7 mouse cellular contexts compared by ENCODE assay signal in the genomic region with DNA sequence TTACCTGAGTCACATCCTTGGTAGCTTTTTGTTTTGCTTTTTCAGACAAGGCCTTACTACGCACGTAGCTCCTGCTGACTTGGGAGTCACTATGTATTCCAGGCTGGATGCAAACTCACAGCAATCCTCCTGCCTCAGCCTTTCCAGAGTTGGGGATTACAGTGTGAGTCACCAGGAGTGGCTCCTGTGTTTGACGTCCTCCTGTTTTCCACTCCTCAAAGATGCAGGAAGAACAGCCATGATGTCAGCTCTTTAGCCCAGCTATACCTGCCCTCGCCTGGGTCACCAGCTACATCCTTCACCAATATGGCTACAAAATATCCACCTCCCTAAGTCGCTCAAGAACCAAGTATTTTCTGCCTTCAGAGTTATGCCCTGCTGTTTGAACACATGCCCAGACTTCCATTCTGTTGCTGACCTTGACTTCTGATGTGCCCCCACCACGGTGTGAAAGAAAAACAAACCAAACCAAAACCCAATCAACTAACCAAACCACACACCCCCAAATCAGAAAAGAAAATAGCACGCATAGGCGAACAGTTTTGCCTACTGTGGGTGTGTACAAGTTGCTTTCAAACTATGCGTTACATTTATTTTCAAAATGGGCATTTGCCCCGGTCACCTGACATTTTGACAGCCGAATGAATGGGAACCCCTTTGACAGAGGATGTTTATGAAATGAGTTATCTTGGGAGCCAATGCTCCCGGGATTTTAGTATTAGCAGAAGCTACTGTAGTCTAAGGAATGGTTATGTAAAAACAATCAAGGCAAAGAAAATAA. TPM values are rescaled to one million over a fixed set of nuclear protein-coding genes. Genes with fewer than 3 reads are reported as not detected.
DNase-seq lines count a peak whose midpoint lies in the region; ATAC-seq and TF ChIP-seq lines count a peak whose summit lies in the region.

No protein-coding gene starts in this region.

- 67% methylated on average over 12 of the region's 12 CpGs for WGBS in lung, embryonic 14.5 days
- WGBS in forebrain, embryonic 10.5 days, result 88% methylated on average over 12 of the region's 12 CpGs
- 86% methylated on average over 12 of the region's 12 CpGs for WGBS in limb, embryonic 11.5 days
- WGBS in small intestine, adult 2 months, result 75% methylated on average over 12 of the region's 12 CpGs

- peak overlapping the region; percentile 92 for H3K4me2 ChIP-seq in lung, embryonic 14.5 days
- H3K4me2 ChIP-seq in limb, embryonic 11.5 days (ENCODE audit: low read depth, severe bottlenecking), result peak overlapping the region; percentile 98; the same call in 1 of the 2 replicates

- H3K4me1 ChIP-seq in lung, embryonic 14.5 days (ENCODE audit: insufficient read depth), result peaks cover 13% of the 10 kb centered on the region; the same call in 1 of the 2 replicates
- peaks cover 48% of the 10 kb centered on the region for H3K4me1 ChIP-seq in forebrain, embryonic 10.5 days
- H3K4me1 ChIP-seq in limb, embryonic 11.5 days (ENCODE audit: control insufficient read depth, insufficient read depth, low read length), result peaks cover 6% of the 10 kb centered on the region
- H3K4me1 ChIP-seq in small intestine, adult 2 months (ENCODE audit: control insufficient read depth, insufficient read depth, insufficient read length, low read length), result peaks cover 10% of the 10 kb centered on the region

- no peak for TF ChIP-seq CTCF in lung, embryonic 14.5 days (IDR thresholded peaks at IDR 0.05; ENCODE audit: low read depth)
- no peak for TF ChIP-seq CTCF in small intestine, adult 2 months (IDR thresholded peaks at IDR 0.05; ENCODE audit: extremely low read depth, insufficient read length, insufficient replicate concordance, low read depth, low read length)

- no peak for TF ChIP-seq POLR2A in small intestine, adult 2 months (IDR thresholded peaks at IDR 0.05; ENCODE audit: low read depth, low read length)

- peak; percentile 32 for DNase-seq in lung, embryonic 14.5 days
- DNase-seq in lung, postnatal 25 days (ENCODE audit: low spot score), result no peak
- no peak for DNase-seq in forebrain, embryonic 10.5 days (ENCODE audit: extremely low spot score, low spot score)
- no peak for DNase-seq in limb, embryonic 11.5 days (ENCODE audit: low spot score)
- no peak for DNase-seq in right cerebral cortex, postnatal 4 days

- no peaks in the 10 kb centered on the region for H3K36me3 ChIP-seq in lung, embryonic 14.5 days (ENCODE audit: insufficient read depth)
- no peaks in the 10 kb centered on the region for H3K36me3 ChIP-seq in forebrain, embryonic 10.5 days (replicated peaks)
- no peaks in the 10 kb centered on the region; the same call in 1 of the 2 replicates for H3K36me3 ChIP-seq in limb, embryonic 11.5 days (ENCODE audit: control insufficient read depth, insufficient read depth, low read length)
- no peaks in the 10 kb centered on the region for H3K36me3 ChIP-seq in small intestine, adult 2 months (ENCODE audit: control insufficient read depth, insufficient read depth, low read length)

- peak overlapping the region; percentile 93 for H3K4me3 ChIP-seq in lung, embryonic 14.5 days (ENCODE audit: low read depth, low read length)
- peak overlapping the region; percentile 84 for H3K4me3 ChIP-seq in forebrain, embryonic 10.5 days
- H3K4me3 ChIP-seq in limb, embryonic 11.5 days (ENCODE audit: low read depth, low read length), result no peak overlapping the region
- H3K4me3 ChIP-seq in small intestine, adult 2 months (ENCODE audit: low read depth, low read length), result peak overlapping the region; percentile 8; the same call in 1 of the 2 replicates

- H3K9me3 ChIP-seq in lung, embryonic 14.5 days (ENCODE audit: low read depth, low read length), result no peaks in the 10 kb centered on the region
- H3K9me3 ChIP-seq in forebrain, embryonic 10.5 days, result no peaks in the 10 kb centered on the region
- H3K9me3 ChIP-seq in limb, embryonic 11.5 days (ENCODE audit: control insufficient read depth, low read length), result no peaks in the 10 kb centered on the region

- no peak overlapping the region for H3K9ac ChIP-seq in lung, embryonic 14.5 days
- no peak overlapping the region for H3K9ac ChIP-seq in limb, embryonic 11.5 days (ENCODE audit: low read length)

- H3K27me3 ChIP-seq in lung, embryonic 14.5 days (ENCODE audit: insufficient read depth, low read length), result no peaks in the 10 kb centered on the region
- H3K27me3 ChIP-seq in forebrain, embryonic 10.5 days (ENCODE audit: poor library complexity, severe bottlenecking), result peaks cover 36% of the 10 kb centered on the region
- no peaks in the 10 kb centered on the region for H3K27me3 ChIP-seq in limb, embryonic 11.5 days (ENCODE audit: control insufficient read depth, insufficient read depth, low read length)
- H3K27me3 ChIP-seq in small intestine, adult 2 months (ENCODE audit: control insufficient read depth, insufficient read depth, low read length), result no peaks in the 10 kb centered on the region

- no peak for ATAC-seq in lung, embryonic 14.5 days (ENCODE audit: insufficient read depth)
- no peak for ATAC-seq in limb, embryonic 11.5 days (ENCODE audit: insufficient number of reproducible peaks, low FRiP score, low TSS enrichment, low read depth)
- ATAC-seq in megakaryocyte-erythroid progenitor cell, adult 5-6 weeks (replicated peaks; ENCODE audit: low FRiP score, low TSS enrichment, poor library complexity, severe bottlenecking), result no peak

- H3K27ac ChIP-seq in lung, embryonic 14.5 days (ENCODE audit: low read depth), result no peak overlapping the region
- H3K27ac ChIP-seq in forebrain, embryonic 10.5 days, result no peak overlapping the region
- H3K27ac ChIP-seq in limb, embryonic 11.5 days (replicated peaks; ENCODE audit: low read depth, low read length), result no peak overlapping the region
- peak overlapping the region; percentile 25; the same call in 1 of the 2 replicates for H3K27ac ChIP-seq in small intestine, adult 2 months (ENCODE audit: insufficient read depth, low read depth, low read length)

RNA-seq across cellular contexts. Expression of a gene that starts 1.6 kb away (rescaled TPM):
- 16.8 and 21.1 TPM in 2 replicates for polyA plus RNA-seq in lung, embryonic 14.5 days (2014; fragmentation: Nextera tagmentation; extraction: Ambion mirVana)
- polyA plus RNA-seq in forebrain, embryonic 10.5 days (2016; fragmentation: Nextera tagmentation; extraction: Ambion mirVana), result 12.5 and 13.3 TPM in 2 replicates
- polyA plus RNA-seq in limb, embryonic 11.5 days (2014; fragmentation: Nextera tagmentation; extraction: Ambion mirVana), result 13.9 and 17.5 TPM in 2 replicates
- polyA plus RNA-seq in small intestine, adult 2 months (2012; rRNA removed), result 20.3 and 28.6 TPM in 2 replicates
- total RNA-seq in megakaryocyte-erythroid progenitor cell, adult 5-6 weeks (2014; fragmentation: Nextera tagmentation), result 30.7 and 46.4 TPM in 2 replicates
- 16.0 and 36.4 TPM in 2 replicates for total RNA-seq in megakaryocyte-erythroid progenitor cell, adult 5-6 weeks (2017)

RNA-seq across cellular contexts. Expression of a gene that starts 11.9 kb away (rescaled TPM):
- 23.6 and 24.9 TPM in 2 replicates for polyA plus RNA-seq in lung, embryonic 14.5 days (2014; fragmentation: Nextera tagmentation; extraction: Ambion mirVana)
- 28.7 and 32.8 TPM in 2 replicates for polyA plus RNA-seq in forebrain, embryonic 10.5 days (2016; fragmentation: Nextera tagmentation; extraction: Ambion mirVana)
- polyA plus RNA-seq in limb, embryonic 11.5 days (2014; fragmentation: Nextera tagmentation; extraction: Ambion mirVana), result 23.8 and 26.9 TPM in 2 replicates
- polyA plus RNA-seq in small intestine, adult 2 months (2012; rRNA removed), result 14.8 and 30.5 TPM in 2 replicates
- total RNA-seq in megakaryocyte-erythroid progenitor cell, adult 5-6 weeks (2014; fragmentation: Nextera tagmentation), result 19.6 and 30.4 TPM in 2 replicates
- total RNA-seq in megakaryocyte-erythroid progenitor cell, adult 5-6 weeks (2017), result 15.0 and 18.2 TPM in 2 replicates
